In genomic region chr14:12345241-12345921, GRCm38 (mm10) we compare ENCODE assay signal across 11 mouse cellular contexts. TPM values are rescaled to one million over a fixed set of nuclear protein-coding genes. Genes with fewer than 3 reads are reported as not detected.
DNase-seq lines count a peak whose midpoint lies in the region; ATAC-seq lines count a peak whose summit lies in the region.
"Had no signal": no experiment of that assay in that cellular context is flagged by ENCODE, and none has a peak within 500 bp of the region (broad histone marks: within the 10 kb centered on the region; RNA-seq: fewer than 3 reads in every experiment).

No protein-coding gene starts in this region.

- H3K27ac ChIP-seq in embryonic facial prominence, embryonic 12.5 days = no peak overlapping the region
- H3K27ac ChIP-seq in hindbrain, embryonic 16.5 days (ENCODE audit: low read depth, low read length) = no peak overlapping the region
- no peak overlapping the region for H3K27ac ChIP-seq in neural tube, embryonic 15.5 days (replicated peaks)

- H3K4me2 ChIP-seq in embryonic facial prominence, embryonic 12.5 days (replicated peaks) = peak overlapping the region; percentile 33
- H3K4me2 ChIP-seq in hindbrain, embryonic 16.5 days (ENCODE audit: low read length) = no peak overlapping the region
- peak overlapping the region; percentile 28; the same call in 1 of the 2 replicates for H3K4me2 ChIP-seq in neural tube, embryonic 15.5 days

- peaks cover 95% of the 10 kb centered on the region for H3K27me3 ChIP-seq in embryonic facial prominence, embryonic 12.5 days
- H3K27me3 ChIP-seq in hindbrain, embryonic 16.5 days (replicated peaks; ENCODE audit: control insufficient read depth, insufficient read depth, low read length) = peaks cover 47% of the 10 kb centered on the region
- peaks cover 91% of the 10 kb centered on the region for H3K27me3 ChIP-seq in neural tube, embryonic 15.5 days (replicated peaks)

- peak; percentile 35 to 52 for DNase-seq in left cerebral cortex, postnatal 36 days (ENCODE audit: low spot score in 2 of 2)
- no peak for DNase-seq in left cerebral cortex, adult 11 months (ENCODE audit: low spot score)
- DNase-seq in spleen, postnatal 10 days (ENCODE audit: low spot score in 2 of 2) = no peak
- no peak for DNase-seq in urinary bladder, postnatal 10 days (ENCODE audit: low spot score)
- DNase-seq: adrenal gland, adult 8-10 months; lung, adult 2 months; spleen, adult 18-20 months had no signal

- H3K9me3 ChIP-seq in embryonic facial prominence, embryonic 12.5 days = no peaks in the 10 kb centered on the region
- H3K9me3 ChIP-seq in hindbrain, embryonic 16.5 days (ENCODE audit: control insufficient read depth, low read length) = no peaks in the 10 kb centered on the region
- no peaks in the 10 kb centered on the region for H3K9me3 ChIP-seq in neural tube, embryonic 15.5 days (replicated peaks)

- no peaks in the 10 kb centered on the region for H3K36me3 ChIP-seq in embryonic facial prominence, embryonic 12.5 days
- H3K36me3 ChIP-seq in hindbrain, embryonic 16.5 days (ENCODE audit: control insufficient read depth, insufficient read depth, low read length) = no peaks in the 10 kb centered on the region
- H3K36me3 ChIP-seq in neural tube, embryonic 15.5 days = no peaks in the 10 kb centered on the region

- WGBS in embryonic facial prominence, embryonic 12.5 days = under 1% methylated on average over 40 of the region's 40 CpGs
- under 1% methylated on average over 40 of the region's 40 CpGs for WGBS in hindbrain, embryonic 16.5 days
- WGBS in neural tube, embryonic 15.5 days = under 1% methylated on average over 40 of the region's 40 CpGs

- no peak overlapping the region for H3K9ac ChIP-seq in embryonic facial prominence, embryonic 12.5 days
- no peak overlapping the region for H3K9ac ChIP-seq in hindbrain, embryonic 16.5 days (ENCODE audit: low read depth, low read length)
- no peak overlapping the region for H3K9ac ChIP-seq in neural tube, embryonic 15.5 days (replicated peaks)

- no peak for ATAC-seq in embryonic facial prominence, embryonic 12.5 days (ENCODE audit: insufficient number of reproducible peaks, insufficient read depth, low FRiP score, low TSS enrichment)
- no peak for ATAC-seq in hindbrain, embryonic 16.5 days
- no peak for ATAC-seq in neural tube, embryonic 15.5 days (ENCODE audit: low FRiP score)
- ATAC-seq in erythroblast, adult 5-6 weeks (replicated peaks; ENCODE audit: low FRiP score, poor library complexity, severe bottlenecking) = no peak

- intact Hi-C loops in left cerebral cortex, postnatal 36 days (cut with DNase I) = no loop called here

- H3K4me1 ChIP-seq in embryonic facial prominence, embryonic 12.5 days = peaks cover 20% of the 10 kb centered on the region
- H3K4me1 ChIP-seq in hindbrain, embryonic 16.5 days (ENCODE audit: control insufficient read depth, insufficient read depth, low read depth, low read length) = peaks cover 12% of the 10 kb centered on the region
- peaks cover 32% of the 10 kb centered on the region for H3K4me1 ChIP-seq in neural tube, embryonic 15.5 days

- peak overlapping the region; percentile 20 for H3K4me3 ChIP-seq in embryonic facial prominence, embryonic 12.5 days
- H3K4me3 ChIP-seq in hindbrain, embryonic 16.5 days (ENCODE audit: low read length) = peak overlapping the region; percentile 21
- H3K4me3 ChIP-seq in neural tube, embryonic 15.5 days (replicated peaks) = peak overlapping the region; percentile 13

RNA-seq across cellular contexts. Expression of gene Fezf2, which starts 2.6 kb away (rescaled TPM):
- total RNA-seq in left cerebral cortex, postnatal 36 days (2021) = 10 to 100 TPM; 24.9 to 33.5 TPM
- polyA plus RNA-seq in embryonic facial prominence, embryonic 12.5 days (2016; fragmentation: Nextera tagmentation; extraction: Ambion mirVana) = 2.7 and 2.9 TPM in 2 replicates
- polyA plus RNA-seq in hindbrain, embryonic 16.5 days (2015; fragmentation: Nextera tagmentation; extraction: Ambion mirVana) = 0.06 and 2.3 TPM in 2 replicates
- 1.0 TPM in 1 of 2 replicates, not detected in the other for polyA plus RNA-seq in neural tube, embryonic 15.5 days (2015; fragmentation: Nextera tagmentation; extraction: Ambion mirVana)
- not detected in 2 replicates for total RNA-seq in erythroblast, adult 5-6 weeks (2015; ENCODE audit: low replicate concordance)
- total RNA-seq in erythroblast, adult 5-6 weeks (2017; ENCODE audit: low replicate concordance) = not detected in 2 replicates
- total RNA-seq: adrenal gland, adult 8-10 months had no signal
- polyA plus RNA-seq: lung, adult 2 months had no signal

Comparison
In these comparisons a context has a peak if more than half of its experiments do, and no peak if none do; other contexts are left out.
1. DNase-seq: peak in left cerebral cortex, postnatal 36 days (2 of 2); none in left cerebral cortex, adult 11 months (single experiment), spleen, postnatal 10 days (0 of 2) and urinary bladder, postnatal 10 days (single experiment).
2. Peak in every context shown above with its lines, with median percentiles within 50 percentile points of each other: H3K4me3 ChIP-seq.